Mouse (Mus musculus) frontal cortex, postnatal 14 days (tissue): ENCODE measurements around the gene Pde6h.

Experiments used
- DNase-seq, 2 experiments: peaks; one replicate each; pipeline ENCODE4 v3.0.0; 2022; ENCODE audit warnings: low spot score in 2 of 2

Pde6h gene

GRCm38 (mm10) chr6:136912751-136913265 is 10.8 kb upstream of the Pde6h start:
- DNase-seq: no peak

DNA sequence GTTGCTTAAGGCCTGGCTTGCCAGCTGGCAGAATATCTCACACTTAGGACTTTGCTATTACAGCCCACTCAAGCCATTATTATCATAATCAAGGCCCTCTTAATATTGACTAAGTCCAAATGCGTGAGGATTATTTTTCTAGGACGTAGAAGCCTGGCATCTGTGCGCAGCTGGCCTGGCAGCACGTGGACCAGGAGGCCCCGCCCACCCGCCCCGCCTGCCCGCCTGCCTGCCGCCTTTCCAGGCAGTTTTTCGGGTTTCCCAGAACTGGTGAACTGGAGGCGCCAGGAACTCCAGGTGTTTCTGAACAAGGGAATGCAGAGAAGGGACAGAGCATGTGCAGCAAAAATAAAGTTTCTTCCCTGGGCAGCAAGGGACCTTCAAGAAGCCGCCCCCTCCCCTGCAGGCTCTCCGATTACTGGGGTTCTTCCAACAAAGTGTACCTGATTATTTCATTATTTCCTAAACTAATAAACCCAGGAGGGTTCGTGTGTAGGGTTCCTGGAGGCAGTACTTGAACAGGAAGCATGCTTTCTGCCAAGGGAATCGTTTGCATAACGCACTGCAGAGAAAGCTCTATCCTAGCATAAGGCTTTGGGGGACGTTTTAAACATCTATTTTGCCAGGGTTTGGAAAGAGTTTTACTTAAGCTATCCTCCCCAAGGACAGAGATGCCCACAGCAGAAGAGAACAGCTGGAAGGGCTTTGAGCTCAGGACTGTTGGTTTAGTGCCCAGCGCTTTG is 10.1 kb upstream of the Pde6h start:
- no peak for DNase-seq

GRCm38 (mm10) chr6:136914234-136914633 is 9.4 kb upstream of the Pde6h start:
- DNase-seq: no peak

- DNase-seq: no peak
Observed at GRCm38 (mm10) chr6:136915721-136916395, 7.8 kb upstream of the Pde6h start.

DNA sequence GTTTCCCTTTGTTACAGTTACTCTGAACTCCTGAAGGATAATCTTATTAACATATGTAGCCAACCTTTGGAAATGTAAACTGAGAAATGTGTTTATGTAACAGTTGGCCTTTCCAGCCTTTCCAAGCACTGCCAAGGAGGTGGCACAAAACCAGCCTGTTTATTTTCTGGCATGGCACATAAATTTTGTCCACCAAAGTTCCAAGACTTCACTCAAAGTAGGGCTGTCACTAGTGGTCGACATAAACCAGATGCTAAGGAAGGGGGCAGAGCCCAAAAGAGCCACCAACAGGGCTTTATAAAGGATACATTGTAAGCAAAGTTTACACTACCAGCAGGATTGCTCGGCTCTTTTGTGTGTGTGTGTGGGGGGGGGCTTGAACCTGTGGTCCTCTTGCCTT is 5.7 kb upstream of the Pde6h start:
- no peak for DNase-seq

DNA sequence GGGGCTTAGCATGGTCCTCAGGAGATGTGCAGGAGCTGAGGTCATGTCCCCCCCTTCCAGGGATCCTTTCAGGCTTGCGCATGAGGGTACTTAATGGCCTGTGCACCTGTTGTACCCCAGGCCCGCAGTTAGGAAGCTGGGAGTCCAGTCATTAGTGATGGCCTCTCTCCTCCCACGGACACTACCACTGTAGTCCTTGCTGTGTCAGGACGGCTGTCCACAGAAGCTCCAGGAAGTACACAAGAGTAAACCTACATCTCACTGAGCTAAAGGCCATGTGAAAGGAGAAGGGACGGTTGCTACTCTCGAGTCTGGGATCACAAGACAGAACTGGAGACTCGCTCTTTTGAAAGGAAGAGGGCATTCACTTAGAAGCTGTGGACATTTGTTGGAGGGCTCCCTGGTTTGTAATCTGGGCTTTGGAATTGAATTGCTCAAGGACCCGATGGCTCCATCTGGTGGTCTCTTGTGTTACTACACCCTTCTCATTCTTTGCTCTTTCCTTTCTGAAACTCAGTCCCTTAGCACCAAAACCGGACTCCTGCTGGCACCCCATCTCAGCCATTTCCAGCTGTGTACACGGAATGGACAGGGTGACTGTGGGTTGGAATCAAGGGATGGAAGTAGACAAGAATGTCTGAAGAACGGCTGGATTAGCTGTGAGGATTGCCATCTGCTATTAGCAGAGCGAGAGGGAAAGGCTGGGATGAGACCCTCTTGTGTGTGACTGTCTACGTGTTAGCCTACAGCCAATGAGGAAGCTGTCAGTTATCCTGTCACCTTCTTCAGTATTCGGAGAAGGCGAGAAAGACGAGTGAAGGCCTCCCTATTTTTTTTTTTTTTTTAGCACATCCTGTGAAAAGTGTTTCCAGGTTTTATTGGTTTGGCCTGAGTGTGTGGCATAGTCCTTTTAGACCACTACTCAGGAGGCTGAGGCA is 3.0 kb upstream of the Pde6h start:
- DNase-seq: peak in 1 of 2 experiments; percentile 77

- no peak for DNase-seq
Observed at GRCm38 (mm10) chr6:136921601-136922000, 2.0 kb upstream of the Pde6h start.

GRCm38 (mm10) chr6:136922080-136922479 is 1.6 kb upstream of the Pde6h start, which contains the start of gene Erp27:
Gene Erp27, minus strand, starts transcription at chr6:136922180.
- DNase-seq: no peak

- no peak for DNase-seq
Observed at GRCm38 (mm10) chr6:136922871-136923270, 761 bp upstream of the Pde6h start.

- no peak for DNase-seq
Observed at GRCm38 (mm10) chr6:136925049-136925448, 1.4 kb downstream of the Pde6h start.

GRCm38 (mm10) chr6:136927626-136928025 is 4.0 kb downstream of the Pde6h start:
- DNase-seq: no peak

DNA sequence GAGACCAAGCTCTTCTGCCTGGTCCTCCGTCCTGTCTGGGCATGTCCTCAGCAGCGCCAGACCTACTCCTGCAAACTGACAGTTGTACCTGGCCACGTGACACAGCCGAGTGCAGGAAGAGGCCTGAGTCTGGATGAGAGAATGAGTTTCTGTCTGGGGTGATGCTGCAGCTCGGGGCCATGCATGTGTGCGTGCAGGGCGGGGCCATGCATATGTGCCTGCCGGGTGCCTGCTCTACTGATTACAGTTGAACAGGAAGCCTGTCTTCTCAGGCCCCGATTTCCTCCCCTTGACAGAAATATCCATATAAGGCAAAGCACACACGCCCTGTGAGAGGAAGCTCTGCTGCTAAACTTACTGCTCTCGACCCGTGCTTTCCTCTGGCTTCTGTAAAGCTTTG is 7.0 kb downstream of the Pde6h start:
- no peak for DNase-seq

- no peak for DNase-seq
Observed at GRCm38 (mm10) chr6:136931246-136931645, 7.6 kb downstream of the Pde6h start.

DNA sequence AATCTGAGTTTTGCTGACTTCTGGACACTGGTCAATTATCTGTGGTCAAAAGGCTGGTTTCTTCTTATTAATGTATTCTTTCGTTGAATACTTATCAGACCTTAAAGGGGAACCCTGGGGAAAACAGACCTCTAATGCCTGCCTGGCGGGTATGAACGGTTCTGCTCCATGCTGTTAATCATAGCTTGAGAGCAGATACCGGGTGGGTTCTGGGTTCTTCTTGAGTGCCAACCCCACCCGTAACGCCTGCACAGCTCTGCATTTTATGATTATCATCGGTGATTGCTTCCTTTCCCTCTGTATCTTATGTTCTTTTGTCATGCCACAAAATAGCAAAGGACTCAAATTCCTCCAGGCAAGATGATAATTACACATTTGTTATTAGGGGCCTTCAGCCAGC is 10.4 kb downstream of the Pde6h start:
- DNase-seq: no peak

GRCm38 (mm10) chr6:136935233-136935632 is 11.6 kb downstream of the Pde6h start:
- DNase-seq: no peak

DNA sequence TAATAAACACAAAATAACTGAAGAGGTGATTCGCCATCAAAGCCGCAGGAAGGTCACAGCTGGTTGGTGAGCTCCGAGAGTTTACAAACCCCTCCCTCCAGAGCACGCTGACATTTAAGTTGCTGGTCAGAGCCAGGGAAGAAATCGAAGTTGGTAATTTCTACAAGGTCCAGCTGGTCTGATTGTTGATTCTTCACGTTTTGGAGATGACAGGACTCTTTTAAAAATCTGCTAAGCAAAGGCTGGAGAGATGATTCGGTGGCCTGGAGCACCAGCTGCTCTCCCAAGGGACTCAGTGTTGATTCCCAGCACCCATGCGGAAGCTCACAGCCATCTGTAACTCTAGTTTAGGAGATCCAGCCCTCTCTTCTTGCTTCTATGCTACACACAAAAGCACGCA is 12.7 kb downstream of the Pde6h start:
- DNase-seq: no peak

- no peak for DNase-seq
Observed at GRCm38 (mm10) chr6:136937117-136937516, 13.5 kb downstream of the Pde6h start.

DNA sequence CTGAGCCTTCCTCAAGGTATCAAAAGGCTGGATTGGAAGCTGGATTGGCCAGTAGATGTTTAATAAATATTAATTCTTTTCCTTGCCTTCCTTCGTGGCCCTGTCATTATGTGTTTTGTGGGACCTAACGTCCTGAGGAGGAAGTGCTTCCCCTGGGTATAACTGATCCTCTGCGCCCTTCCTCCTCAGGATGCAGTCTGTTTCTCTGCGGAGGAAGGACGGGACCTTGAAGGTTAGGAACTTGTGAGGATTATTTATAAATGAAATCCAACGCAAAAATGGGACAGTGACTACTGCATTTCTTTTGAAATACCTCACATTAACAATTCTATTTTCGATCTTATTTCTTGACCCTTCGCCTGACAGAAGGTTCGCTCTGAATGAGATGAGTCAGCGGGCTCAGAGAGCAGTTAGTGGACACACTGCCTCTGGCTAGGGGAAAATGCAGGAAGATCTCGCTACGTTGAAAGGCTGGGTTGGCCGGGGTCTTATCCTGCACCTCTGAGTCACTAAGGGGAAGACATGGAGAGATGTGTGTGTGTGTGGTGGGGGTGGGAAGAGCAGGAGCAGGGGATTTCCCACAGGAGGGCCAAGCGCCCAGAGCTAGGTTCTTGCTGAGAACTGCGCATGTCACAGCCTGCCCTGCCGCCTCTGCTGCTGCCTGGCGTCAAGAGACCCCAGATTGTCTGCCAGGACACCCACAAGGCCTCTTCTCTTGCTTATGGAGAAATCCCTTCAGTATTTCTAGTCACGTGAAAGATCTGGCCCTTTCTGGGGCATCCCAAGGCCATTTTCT is 14.9 kb downstream of the Pde6h start:
- no peak for DNase-seq

DNA sequence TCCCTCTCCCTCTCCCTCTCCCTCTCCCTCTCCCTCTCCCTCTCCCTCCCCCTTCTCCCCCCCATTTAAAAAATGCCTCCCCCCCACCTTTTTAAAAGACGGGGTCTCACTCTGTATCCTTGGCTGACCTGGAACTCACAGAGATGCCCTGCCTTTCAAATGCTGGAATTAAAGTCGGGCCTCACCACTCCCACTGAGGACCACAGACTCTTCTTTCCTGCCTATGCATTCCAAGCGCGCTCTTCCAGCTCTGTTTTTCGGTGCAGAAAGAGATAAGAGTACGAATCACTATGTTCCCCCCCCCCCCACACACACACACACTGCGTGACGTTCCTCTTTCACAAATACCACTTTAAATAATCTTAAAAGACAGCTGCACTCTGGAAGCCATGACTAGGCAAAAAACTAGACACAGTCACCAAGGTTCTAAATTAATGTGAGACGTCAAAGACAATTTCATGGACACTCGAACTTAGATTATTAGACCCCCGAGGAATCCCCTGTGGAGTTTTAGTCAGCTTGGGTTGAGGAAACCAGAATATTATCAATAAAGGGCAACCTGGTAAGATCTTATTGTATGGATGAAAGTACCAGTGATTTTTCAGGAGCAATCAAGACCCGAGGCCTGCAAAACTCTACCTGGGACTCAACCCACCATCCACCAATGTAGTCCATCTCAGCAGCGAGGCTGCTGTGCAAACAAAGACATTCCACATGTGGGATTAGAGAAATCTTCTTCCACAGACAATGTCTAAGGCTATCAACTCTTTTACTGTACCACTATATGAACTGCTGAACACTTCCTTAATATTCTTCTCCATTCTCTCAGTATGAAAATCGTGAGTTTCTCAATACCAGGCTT is 15.9 kb downstream of the Pde6h start:
- no peak for DNase-seq
